24 mouse cellular contexts compared by ENCODE assay signal in genomic region chr9:54182484-54182883, GRCm38 (mm10).
A peak's percentile ranks its signal among the peaks of the same experiment; 100 is the strongest.
DNase-seq lines count a peak whose midpoint lies in the region; ATAC-seq and TF ChIP-seq lines count a peak whose summit lies in the region.
"Had no signal": no experiment of that assay in that cellular context is flagged by ENCODE, and none has a peak within 500 bp of the region (broad histone marks: within the 10 kb centered on the region; RNA-seq: fewer than 3 reads in every experiment).

No protein-coding gene starts in this region.

- TF ChIP-seq EP300 in heart, adult 2 months (IDR thresholded peaks at IDR 0.05; ENCODE audit: insufficient read depth, low read depth, low read length) = no peak

- no peak overlapping the region for H3K27ac ChIP-seq in embryonic facial prominence, embryonic 11.5 days (replicated peaks; ENCODE audit: low read depth, low read length)
- H3K27ac ChIP-seq in embryonic facial prominence, embryonic 10.5 days (replicated peaks) = no peak overlapping the region
- no peak overlapping the region for H3K27ac ChIP-seq in heart, adult 2 months
- H3K27ac ChIP-seq in midbrain, postnatal 0 days (ENCODE audit: low read depth, low read length) = no peak overlapping the region
- H3K27ac ChIP-seq in midbrain, embryonic 10.5 days (replicated peaks) = no peak overlapping the region
- H3K27ac ChIP-seq: gastrocnemius, adult 2 months; heart, embryonic 10.5 days; hindbrain, embryonic 12.5 days had no signal

- H3K36me3 ChIP-seq in embryonic facial prominence, embryonic 11.5 days (replicated peaks; ENCODE audit: control insufficient read depth, insufficient read depth, low read depth, low read length) = no peaks in the 10 kb centered on the region
- H3K36me3 ChIP-seq in embryonic facial prominence, embryonic 10.5 days (replicated peaks) = no peaks in the 10 kb centered on the region
- no peaks in the 10 kb centered on the region for H3K36me3 ChIP-seq in heart, adult 2 months (ENCODE audit: control insufficient read depth, insufficient read depth, low read length)
- no peaks in the 10 kb centered on the region for H3K36me3 ChIP-seq in midbrain, postnatal 0 days (ENCODE audit: insufficient read depth, low read length)
- no peaks in the 10 kb centered on the region for H3K36me3 ChIP-seq in midbrain, embryonic 10.5 days
- H3K36me3 ChIP-seq: heart, embryonic 10.5 days; hindbrain, embryonic 12.5 days had no signal

- no peaks in the 10 kb centered on the region for H3K9me3 ChIP-seq in embryonic facial prominence, embryonic 11.5 days (replicated peaks; ENCODE audit: control insufficient read depth, low read length)
- H3K9me3 ChIP-seq in embryonic facial prominence, embryonic 10.5 days = no peaks in the 10 kb centered on the region
- H3K9me3 ChIP-seq in midbrain, postnatal 0 days (ENCODE audit: low read length) = no peaks in the 10 kb centered on the region
- no peaks in the 10 kb centered on the region for H3K9me3 ChIP-seq in midbrain, embryonic 10.5 days (replicated peaks)
- H3K9me3 ChIP-seq: heart, embryonic 10.5 days; hindbrain, embryonic 12.5 days had no signal

- WGBS in embryonic facial prominence, embryonic 11.5 days = 83% methylated on average over 7 of the region's 7 CpGs
- 88% methylated on average over 7 of the region's 7 CpGs for WGBS in embryonic facial prominence, embryonic 10.5 days
- WGBS in heart, adult 2 months = 79% methylated on average over 7 of the region's 7 CpGs
- 82% methylated on average over 7 of the region's 7 CpGs for WGBS in midbrain, postnatal 0 days
- 89% methylated on average over 7 of the region's 7 CpGs for WGBS in midbrain, embryonic 10.5 days

- TF ChIP-seq CTCF in heart, adult 2 months (IDR thresholded peaks at IDR 0.05) = no peak
- no peak for TF ChIP-seq CTCF in midbrain, postnatal 0 days (IDR thresholded peaks at IDR 0.05)

- no peaks in the 10 kb centered on the region for H3K27me3 ChIP-seq in embryonic facial prominence, embryonic 11.5 days (ENCODE audit: control insufficient read depth, insufficient read depth, low read length)
- no peaks in the 10 kb centered on the region for H3K27me3 ChIP-seq in embryonic facial prominence, embryonic 10.5 days (replicated peaks; ENCODE audit: low read depth, poor library complexity, severe bottlenecking)
- H3K27me3 ChIP-seq in heart, adult 2 months (ENCODE audit: control insufficient read depth, insufficient read depth, low read length) = no peaks in the 10 kb centered on the region
- no peaks in the 10 kb centered on the region for H3K27me3 ChIP-seq in midbrain, postnatal 0 days (ENCODE audit: insufficient read depth, low read length)
- H3K27me3 ChIP-seq in midbrain, embryonic 10.5 days (ENCODE audit: low read depth, poor library complexity, severe bottlenecking) = no peaks in the 10 kb centered on the region
- H3K27me3 ChIP-seq: hindbrain, embryonic 12.5 days had no signal

- H3K4me2 ChIP-seq in embryonic facial prominence, embryonic 11.5 days (ENCODE audit: low read depth, low read length) = no peak overlapping the region
- no peak overlapping the region for H3K4me2 ChIP-seq in midbrain, postnatal 0 days (ENCODE audit: low read depth, low read length, poor library complexity, severe bottlenecking)
- H3K4me2 ChIP-seq: hindbrain, embryonic 12.5 days had no signal

- DNase-seq in embryonic facial prominence, embryonic 11.5 days (ENCODE audit: low spot score) = no peak
- no peak for DNase-seq in embryonic facial prominence, embryonic 10.5 days (ENCODE audit: low spot score)
- peak; percentile 59 for DNase-seq in heart, adult 11 months
- no peak for DNase-seq in heart, adult 2 months
- no peak for DNase-seq in midbrain, postnatal 0 days (ENCODE audit: low spot score)
- no peak for DNase-seq in midbrain, embryonic 10.5 days (ENCODE audit: low spot score)
- DNase-seq in layer of hippocampus, postnatal 36 days = no peak
- DNase-seq: adrenal gland, adult 2 months; adrenal gland, postnatal 25 days; B cell, adult 2 months; cerebellum, adult 18-20 months; cerebellum, adult 9-11 months; cerebellum, postnatal 36 days; gastrocnemius, adult 2 months; gastrocnemius, postnatal 25 days; heart, postnatal 10 days; heart, postnatal 4 days had no signal

- intact Hi-C loops in heart, adult 2 months (cut with DNase I) = loop anchor here (5.0 kb wide), 2 partner anchors 155 to 235 kb away; no protein-coding TSS in a partner anchor

- ATAC-seq in embryonic facial prominence, embryonic 11.5 days (replicated peaks; ENCODE audit: insufficient number of reproducible peaks, low FRiP score, low TSS enrichment, low read depth) = 0 out of 2 replicates have a peak, but pooled peaks have one; percentile 56
- ATAC-seq in midbrain, postnatal 0 days (ENCODE audit: low FRiP score) = 0 out of 2 replicates have a peak, but pooled peaks have one; percentile 10
- ATAC-seq: CD4-positive, CD25-positive, alpha-beta regulatory T cell, adult 4 months; forebrain, embryonic 16.5 days; hindbrain, embryonic 16.5 days; inflammation-experienced regulatory T-cells, adult 6 months; Patski had no signal

- no peaks in the 10 kb centered on the region for H3K4me1 ChIP-seq in embryonic facial prominence, embryonic 11.5 days (ENCODE audit: control insufficient read depth, insufficient read depth, low read length)
- H3K4me1 ChIP-seq in embryonic facial prominence, embryonic 10.5 days = no peaks in the 10 kb centered on the region
- no peaks in the 10 kb centered on the region for H3K4me1 ChIP-seq in heart, adult 2 months (ENCODE audit: control insufficient read depth, insufficient read depth, low read length)
- H3K4me1 ChIP-seq in midbrain, postnatal 0 days (ENCODE audit: insufficient read depth, low read length) = no peaks in the 10 kb centered on the region
- H3K4me1 ChIP-seq in midbrain, embryonic 10.5 days = no peaks in the 10 kb centered on the region
- H3K4me1 ChIP-seq: heart, embryonic 10.5 days; hindbrain, embryonic 12.5 days had no signal

- no peak overlapping the region for H3K4me3 ChIP-seq in embryonic facial prominence, embryonic 11.5 days (ENCODE audit: low read depth, low read length)
- H3K4me3 ChIP-seq in embryonic facial prominence, embryonic 10.5 days = no peak overlapping the region
- no peak overlapping the region for H3K4me3 ChIP-seq in heart, adult 2 months
- H3K4me3 ChIP-seq in midbrain, postnatal 0 days (ENCODE audit: low read depth, low read length) = no peak overlapping the region
- H3K4me3 ChIP-seq in midbrain, embryonic 10.5 days = no peak overlapping the region
- H3K4me3 ChIP-seq: gastrocnemius, adult 2 months; heart, embryonic 10.5 days; hindbrain, embryonic 12.5 days had no signal

- H3K9ac ChIP-seq in embryonic facial prominence, embryonic 11.5 days (replicated peaks; ENCODE audit: low read length) = no peak overlapping the region
- no peak overlapping the region for H3K9ac ChIP-seq in heart, adult 2 months (ENCODE audit: low read depth, low read length)
- H3K9ac ChIP-seq in midbrain, postnatal 0 days (replicated peaks; ENCODE audit: low read length, poor library complexity, severe bottlenecking) = no peak overlapping the region
- H3K9ac ChIP-seq: hindbrain, embryonic 12.5 days had no signal

- H3K79me2 ChIP-seq in heart, adult 2 months (replicated peaks; ENCODE audit: control insufficient read depth, insufficient read depth, low read length) = no peaks in the 10 kb centered on the region

- TF ChIP-seq POLR2A in heart, adult 2 months (IDR thresholded peaks at IDR 0.05; ENCODE audit: insufficient read depth, low read depth, low read length) = no peak
